Mouse (Mus musculus) kidney, postnatal 4 days (tissue): ENCODE data around the gene Lrrtm1.

ENCODE experiments used
- DNase-seq, 2 experiments: peaks; one replicate each; pipeline ENCODE4 v3.0.0; 2021; ENCODE audit warnings: mixed read lengths in 2 of 2

The Lrrtm1 gene

DNA sequence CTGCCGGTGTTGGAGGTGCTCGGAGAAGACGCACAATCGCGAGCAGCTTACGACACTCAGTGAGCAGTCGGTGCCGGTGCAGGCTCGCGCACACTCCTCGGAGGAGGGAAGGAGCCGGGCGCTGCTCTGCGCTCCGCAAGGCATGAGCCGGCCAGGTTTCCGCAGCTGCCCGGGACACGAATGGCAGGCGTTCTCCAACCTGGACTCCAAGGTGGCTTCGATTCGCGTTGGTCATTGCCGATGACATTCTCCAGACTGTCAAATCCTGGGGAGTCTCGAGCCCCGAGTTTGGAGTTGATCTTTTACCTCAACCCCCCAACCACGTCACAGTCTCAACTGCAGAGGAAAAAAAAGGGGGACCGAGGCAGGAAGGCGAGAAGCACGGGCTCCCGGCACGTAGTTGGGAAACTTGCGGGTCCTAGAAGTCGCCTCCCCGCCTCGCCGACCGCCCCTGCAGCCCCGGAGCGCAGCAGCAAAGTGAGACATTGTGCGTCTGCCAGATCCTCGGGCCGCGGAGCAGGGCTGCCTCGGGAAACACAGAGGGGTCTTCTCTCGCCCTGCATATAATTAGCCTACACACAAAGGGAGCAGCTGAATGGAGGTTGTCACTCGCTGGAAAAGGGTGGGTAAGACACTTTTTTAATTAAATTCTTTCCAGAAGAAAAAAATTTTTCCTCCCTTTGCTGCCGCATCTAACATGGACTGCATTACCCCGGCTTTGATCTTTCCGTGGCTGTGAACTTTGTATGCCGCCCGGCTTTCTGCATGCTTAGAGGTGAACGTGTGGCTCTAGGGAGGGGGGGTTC is at the start of gene Lrrtm1:
Gene Lrrtm1 (plus strand): TSS at position 89 of the 806 bp plus-strand sequence.
- DNase-seq, result peak; percentile 69 to 76

GRCm38 (mm10) chr6:77196650-77197049 is 45.8 kb upstream of the Lrrtm1 start:
- no peak for DNase-seq

- no peak for DNase-seq
Observed at GRCm38 (mm10) chr6:77199375-77199774, 43.1 kb upstream of the Lrrtm1 start.

- DNase-seq, result no peak
Observed at GRCm38 (mm10) chr6:77209183-77209582, 33.3 kb upstream of the Lrrtm1 start.

GRCm38 (mm10) chr6:77209929-77210328 is 32.6 kb upstream of the Lrrtm1 start:
- DNase-seq, result no peak

- peak; percentile 45 to 64 for DNase-seq
Observed at GRCm38 (mm10) chr6:77213757-77214409, 28.6 kb upstream of the Lrrtm1 start.

- no peak for DNase-seq
Observed at GRCm38 (mm10) chr6:77215322-77215721, 27.2 kb upstream of the Lrrtm1 start.

DNA sequence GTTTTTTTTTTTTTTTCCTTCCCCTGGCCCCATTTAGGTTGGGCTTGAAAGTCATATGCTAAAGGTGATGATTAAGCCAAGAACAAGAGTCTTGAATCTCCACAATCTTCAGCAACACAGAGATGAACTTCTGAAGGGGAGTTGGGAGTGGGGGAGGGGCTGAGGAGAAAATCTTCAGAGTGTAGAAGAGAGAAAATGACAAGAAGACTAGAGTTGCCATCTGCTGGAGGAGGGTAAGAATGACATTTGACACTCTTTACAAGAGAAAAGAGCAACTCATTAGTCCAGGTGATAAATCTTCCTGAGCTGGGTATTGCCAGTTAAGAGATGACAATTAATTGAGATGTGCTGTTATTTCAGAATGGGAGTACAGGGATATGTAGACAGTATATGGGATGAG is 23.6 kb upstream of the Lrrtm1 start:
- peak; percentile 51 to 61 for DNase-seq

- no peak for DNase-seq
Observed at GRCm38 (mm10) chr6:77220776-77221175, 21.7 kb upstream of the Lrrtm1 start.

DNA sequence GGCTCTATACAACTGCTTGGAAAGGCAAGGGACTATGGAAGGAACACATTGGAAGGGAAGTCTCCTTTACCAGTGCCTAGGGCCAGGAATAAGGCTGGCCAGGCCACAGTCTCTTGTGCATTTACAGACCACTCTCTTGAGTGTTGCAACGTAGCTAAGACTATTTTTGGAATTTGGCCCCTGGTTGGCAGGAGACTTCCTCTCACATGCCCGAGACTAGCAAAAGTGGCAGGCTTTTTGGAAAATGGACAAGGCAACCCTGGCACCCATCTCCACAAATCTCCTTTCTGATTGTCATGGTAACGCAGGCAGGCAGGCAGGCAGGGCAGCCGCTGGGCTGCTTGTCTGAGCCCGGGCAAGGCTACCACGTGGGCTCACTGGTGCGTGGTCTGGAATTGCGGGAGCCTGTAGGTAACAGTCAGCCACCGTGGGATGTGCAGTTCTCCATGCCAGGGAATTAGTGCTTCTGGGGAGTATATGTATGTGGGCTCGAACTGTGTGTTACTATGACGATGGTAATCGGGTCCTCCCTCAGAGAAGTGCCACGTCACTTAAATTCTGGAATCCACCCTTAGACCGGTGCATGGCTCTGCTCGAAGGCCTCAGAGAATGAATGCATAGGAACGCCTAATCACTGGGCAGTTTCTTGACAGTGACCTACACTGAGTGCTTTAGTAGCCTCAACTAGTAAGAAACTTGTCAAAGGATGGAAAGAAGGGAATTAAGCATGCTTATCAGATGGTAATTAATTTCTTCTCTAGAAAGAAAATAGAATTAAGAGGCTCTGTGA is 19.4 kb upstream of the Lrrtm1 start:
- DNase-seq, result peak; percentile 17 to 41

DNA sequence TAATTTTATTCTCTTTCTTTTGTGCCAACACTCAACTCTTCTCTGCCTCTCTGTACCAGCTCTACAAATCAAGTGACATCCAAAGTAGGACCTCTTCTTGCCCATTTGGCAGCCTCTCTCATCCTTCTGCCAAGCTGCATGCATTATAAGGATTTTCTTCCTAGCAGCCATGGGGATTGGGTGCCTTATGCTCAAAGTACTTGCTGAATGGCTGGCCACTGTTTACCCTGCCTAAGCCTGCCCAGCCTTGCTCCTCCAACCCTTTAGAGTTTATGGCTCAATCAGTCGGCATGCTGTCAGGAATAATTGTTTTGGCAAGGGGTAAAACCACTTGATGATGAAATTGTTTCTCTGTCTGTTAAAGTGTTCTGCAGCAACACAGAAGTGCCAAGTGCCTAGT is 2.1 kb upstream of the Lrrtm1 start:
- no peak for DNase-seq

DNA sequence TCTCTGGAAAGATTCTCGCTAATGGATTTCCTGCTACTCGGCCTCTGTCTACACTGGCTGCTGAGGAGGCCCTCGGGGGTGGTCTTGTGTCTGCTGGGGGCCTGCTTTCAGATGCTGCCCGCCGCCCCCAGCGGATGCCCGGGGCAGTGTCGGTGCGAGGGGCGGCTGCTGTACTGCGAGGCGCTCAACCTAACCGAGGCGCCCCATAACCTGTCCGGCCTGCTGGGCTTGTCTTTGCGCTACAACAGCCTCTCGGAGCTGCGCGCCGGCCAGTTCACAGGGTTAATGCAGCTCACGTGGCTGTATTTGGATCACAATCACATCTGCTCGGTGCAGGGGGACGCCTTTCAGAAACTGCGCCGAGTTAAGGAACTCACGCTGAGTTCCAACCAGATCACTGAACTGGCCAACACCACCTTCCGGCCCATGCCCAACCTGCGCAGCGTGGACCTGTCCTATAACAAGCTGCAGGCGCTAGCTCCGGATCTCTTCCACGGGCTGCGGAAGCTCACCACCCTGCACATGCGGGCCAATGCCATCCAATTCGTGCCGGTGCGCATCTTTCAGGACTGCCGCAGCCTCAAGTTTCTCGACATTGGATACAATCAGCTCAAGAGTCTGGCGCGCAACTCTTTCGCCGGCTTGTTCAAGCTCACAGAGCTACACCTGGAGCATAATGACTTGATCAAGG is 1.2 kb downstream of the Lrrtm1 start:
- DNase-seq, result peak; percentile 41 to 57

DNA sequence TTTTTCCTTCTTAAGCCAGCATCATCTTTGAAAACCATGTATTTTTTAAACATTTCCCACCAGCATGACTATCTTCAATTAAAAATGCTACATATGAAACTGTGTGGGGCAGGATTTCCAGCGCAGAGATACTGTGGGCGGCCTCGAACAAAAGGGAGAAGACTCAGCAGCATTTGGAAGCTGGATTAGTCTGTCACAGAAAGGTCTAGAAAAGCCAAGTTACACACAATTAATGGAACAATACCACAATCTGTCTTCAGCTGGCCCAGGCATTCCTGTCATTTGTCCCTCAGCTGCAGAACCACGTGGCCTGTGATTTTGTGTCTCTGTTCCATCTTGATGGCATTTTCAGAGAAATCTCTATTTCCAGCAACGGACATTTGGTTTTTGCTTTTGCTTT is 11.0 kb downstream of the Lrrtm1 start:
- no peak for DNase-seq

DNA sequence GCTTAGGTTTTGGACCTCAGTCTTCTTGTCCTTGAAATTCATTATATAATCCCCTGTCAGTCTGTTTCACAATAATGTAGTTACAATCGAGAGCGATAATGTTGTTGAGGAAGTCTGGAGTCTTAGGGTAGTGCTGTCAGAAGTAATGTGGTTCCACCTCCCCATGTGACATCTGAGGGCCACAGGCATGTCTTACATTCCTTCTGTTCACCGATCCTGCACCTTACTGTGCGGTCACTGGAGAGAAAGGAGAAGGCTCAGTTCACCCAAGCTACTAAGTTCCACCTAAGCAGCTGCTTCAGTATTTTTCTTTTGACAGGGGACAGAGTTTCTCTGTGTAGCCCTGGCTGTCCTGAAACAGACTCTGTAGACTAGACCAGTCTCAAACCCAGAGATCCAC is 13.9 kb downstream of the Lrrtm1 start:
- peak; percentile 2 to 26 for DNase-seq

DNA sequence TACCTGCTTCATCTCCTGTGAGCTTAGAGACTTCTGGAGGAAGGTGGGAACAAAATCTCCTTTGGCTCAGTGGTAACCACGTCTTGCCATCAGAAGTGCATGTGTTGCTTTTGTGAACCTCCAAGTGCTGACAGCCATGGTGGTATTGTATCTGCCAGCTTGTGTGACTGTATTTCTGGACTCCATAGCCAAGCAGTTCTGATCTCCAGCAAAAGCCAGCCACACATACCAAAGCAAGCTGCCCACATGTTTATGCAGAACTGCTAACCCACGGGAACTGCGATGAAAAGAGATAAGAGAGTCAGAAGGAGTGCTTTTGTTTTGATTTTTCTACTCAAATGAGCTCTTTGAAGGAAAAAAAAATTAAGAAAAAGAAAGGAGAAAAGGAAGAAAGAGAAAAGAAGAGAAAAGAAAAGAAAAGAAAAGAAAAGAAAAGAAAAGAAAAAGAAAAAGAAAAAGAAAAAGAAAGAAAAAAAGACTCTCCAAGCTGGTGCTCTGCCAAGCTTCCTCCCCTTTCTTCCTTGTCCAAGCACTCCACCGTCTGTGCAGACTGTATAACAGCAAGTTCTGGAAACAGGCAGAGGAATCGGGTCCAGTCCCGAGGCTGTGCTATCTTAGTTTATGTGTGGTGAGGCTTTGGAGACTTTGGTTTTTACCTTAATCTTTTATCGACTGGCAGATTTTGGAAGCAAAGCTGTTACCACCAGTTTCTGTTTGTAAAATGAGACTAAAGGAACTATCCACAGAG is 15.0 kb downstream of the Lrrtm1 start:
- DNase-seq, result peak; percentile 30 to 33

DNA sequence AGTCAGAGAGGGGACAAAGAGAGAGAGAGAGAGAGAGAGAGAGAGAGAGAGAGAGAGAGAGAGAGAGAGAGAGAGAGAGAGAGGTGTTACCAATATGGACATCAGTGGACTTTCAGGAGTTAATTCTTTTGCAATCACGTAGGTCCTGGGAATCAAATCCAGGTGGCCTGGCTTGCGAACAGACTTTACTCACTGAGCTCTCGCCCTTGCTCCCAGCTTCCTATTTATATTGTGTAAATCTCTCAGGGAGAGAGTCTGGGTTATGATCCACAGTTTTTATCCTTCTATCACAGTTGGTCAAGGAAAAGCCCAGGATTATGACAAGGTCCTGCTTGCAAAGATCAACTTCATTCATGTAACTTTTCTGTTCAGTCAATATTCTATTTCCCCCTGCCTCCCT is 22.7 kb downstream of the Lrrtm1 start:
- no peak for DNase-seq

GRCm38 (mm10) chr6:77278794-77279193 is 36.3 kb downstream of the Lrrtm1 start:
- DNase-seq, result no peak

DNA sequence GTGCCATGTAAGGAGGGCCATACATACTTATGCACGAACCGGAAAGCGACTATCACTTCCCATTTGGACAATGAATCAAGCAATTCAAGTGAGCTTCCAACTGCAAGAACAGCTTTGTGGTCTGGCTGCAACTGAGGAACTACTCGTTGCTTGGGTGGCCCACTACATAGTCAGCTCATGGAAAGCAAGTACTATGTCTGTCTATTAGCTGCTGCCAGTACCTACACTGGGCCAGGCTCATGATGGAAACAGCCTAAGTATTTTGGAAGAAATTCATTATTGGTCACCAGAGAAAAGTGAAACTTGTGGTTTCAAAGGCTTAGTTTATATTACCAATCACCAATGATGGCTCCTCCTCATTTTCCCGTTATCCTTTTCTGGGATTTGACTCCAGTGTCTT is 43.8 kb downstream of the Lrrtm1 start:
- DNase-seq, result no peak

DNA sequence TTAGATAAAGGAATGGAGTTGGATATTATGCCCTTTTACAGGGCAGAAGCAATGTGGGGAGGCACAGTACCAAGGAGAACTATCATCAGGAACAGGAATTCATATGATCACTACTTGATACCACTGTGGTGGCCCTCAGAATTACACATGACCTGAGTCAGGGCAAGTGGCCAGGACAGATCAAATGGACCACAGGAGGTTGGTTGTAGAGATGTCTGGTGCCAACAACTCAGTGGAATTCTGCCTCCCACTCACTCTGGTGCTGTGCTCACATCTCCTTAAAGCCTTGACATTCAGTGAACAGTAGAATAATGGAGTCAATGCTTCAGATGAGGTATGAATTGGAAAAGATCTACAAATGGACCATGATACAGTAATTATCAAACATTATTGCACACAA is 45.9 kb downstream of the Lrrtm1 start:
- no peak for DNase-seq

- no peak for DNase-seq
Observed at GRCm38 (mm10) chr6:77291415-77291814, 48.9 kb downstream of the Lrrtm1 start.

- DNase-seq, result no peak
Observed at GRCm38 (mm10) chr6:77301305-77301704, 58.8 kb downstream of the Lrrtm1 start.

DNA sequence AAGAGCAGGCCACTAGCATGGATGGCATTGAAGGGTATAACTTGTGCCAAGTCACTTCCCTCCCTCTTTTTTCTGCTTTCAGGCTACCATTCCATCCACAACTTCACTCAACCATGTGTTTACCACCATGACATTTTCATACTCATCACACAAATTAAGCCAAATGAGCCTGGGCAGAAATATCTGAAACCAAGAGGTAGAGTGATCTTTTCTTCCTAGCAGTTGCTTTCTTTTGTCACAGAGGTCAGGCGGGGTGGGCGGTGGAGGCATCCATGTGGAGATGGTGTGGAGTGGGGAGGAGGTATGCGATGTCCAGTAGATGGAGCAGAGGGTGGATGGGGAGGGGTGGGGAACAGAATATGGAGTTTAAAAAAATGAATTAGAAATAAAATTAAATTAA is 64.3 kb downstream of the Lrrtm1 start:
- DNase-seq, result no peak
